Mouse (Mus musculus) limb, embryonic 14.5 days (tissue): ENCODE measurements at regions not wholly inside any gene's neighbourhood (a gene's known extent, or its start where the extent isn't known, plus 50 kb on each side); places are given as distances from the start of the nearest gene placed in this dataset.
"Not testable (repeated sequence)": the region's sequence is repeated elsewhere in the genome, so short reads cannot be mapped to it uniquely, and the experiment has no call there.

Experiments
- ATAC-seq: fragments of 200-750 bp; cut with Nextera tagmentation; 2 replicates; pipeline ENCODE4 v1.8.0; 2017; ENCODE audit warnings: low read depth, moderate number of reproducible peaks, moderate TSS enrichment; ENCODE audit not compliant: low FRiP score
- DNase-seq: peaks from one replicate; pipeline ENCODE4 v3.0.0-alpha.2; 2015; ENCODE audit warnings: low spot score
- H3K27ac ChIP-seq: fragments of 300-500 bp; sonication (generic); replicated peaks from 2 replicates; pipeline ENCODE4 v1.5.1; 2014; ENCODE audit warnings: low read depth, mild to moderate bottlenecking, low read length, moderate library complexity, mixed read lengths
- H3K27me3 ChIP-seq: fragments of 300-500 bp; sonication (generic); 2 replicates; pipeline ENCODE4 v1.6.1; 2014; ENCODE audit warnings: low read length, mixed read lengths; ENCODE audit not compliant: control insufficient read depth, insufficient read depth
- H3K36me3 ChIP-seq: fragments of 300-500 bp; sonication (generic); 2 replicates; pipeline ENCODE4 v1.6.1; 2014; ENCODE audit warnings: mild to moderate bottlenecking, low read length, moderate library complexity, mixed read lengths; ENCODE audit not compliant: control insufficient read depth, insufficient read depth
- H3K4me1 ChIP-seq: fragments of 300-500 bp; sonication (generic); 2 replicates; pipeline ENCODE4 v1.6.1; 2014; ENCODE audit warnings: antibody characterized with exemption, low read length, mixed read lengths; ENCODE audit not compliant: control insufficient read depth, insufficient read depth
- H3K4me2 ChIP-seq: fragments of 300-500 bp; sonication (generic); replicated peaks from 2 replicates; pipeline ENCODE4 v1.6.1; 2014; ENCODE audit warnings: low read depth, mild to moderate bottlenecking, low read length, moderate library complexity; ENCODE audit not compliant: severe bottlenecking
- H3K4me3 ChIP-seq: fragments of 300-500 bp; sonication (generic); replicated peaks from 2 replicates; pipeline ENCODE4 v1.5.1; 2014; ENCODE audit warnings: low read length
- H3K9ac ChIP-seq: fragments of 300-500 bp; sonication (generic); 2 replicates; pipeline ENCODE4 v1.6.1; 2014; ENCODE audit warnings: mild to moderate bottlenecking, low read depth, low read length, moderate library complexity; ENCODE audit not compliant: severe bottlenecking
- H3K9me3 ChIP-seq: fragments of 300-500 bp; sonication (generic); 2 replicates; pipeline ENCODE4 v1.6.1; 2016; ENCODE audit warnings: low read length; ENCODE audit not compliant: control insufficient read depth
- POLR2A ChIP-seq: fragments of 200-500 bp; IDR thresholded peaks from 2 replicates; pipeline ENCODE4 v1.8.0; 2012; ENCODE audit warnings: inconsistent platforms, mild to moderate bottlenecking, moderate library complexity, borderline replicate concordance; ENCODE audit not compliant: insufficient read depth, insufficient read length; ENCODE audit errors: extremely low read depth
- WGBS: fragments of 180-500 bp; shearing (Covaris S2); extraction: QIAGEN DNeasy Blood & Tissue Kit; methylation state at CpG from one replicate; pipeline ENCODE4 v1.1.7; 2014; 5-methylcytosine and 5-hydroxymethylcytosine counted together

GRCm38 (mm10) chr16:49521685-49522084 is 177.3 kb upstream of the Ift57 start:
- H3K4me2 ChIP-seq: no peak overlapping the region
- H3K9me3 ChIP-seq: no peaks in the 10 kb centered on the region
- H3K4me3 ChIP-seq: no peak overlapping the region
- H3K27ac ChIP-seq: no peak overlapping the region
- H3K9ac ChIP-seq: no peak overlapping the region
- TF ChIP-seq POLR2A: no peak
- no peaks in the 10 kb centered on the region for H3K36me3 ChIP-seq
- 69% methylated on average over 2 of the region's 2 CpGs for WGBS
- no peak for DNase-seq
- no peak for ATAC-seq
- no peaks in the 10 kb centered on the region for H3K4me1 ChIP-seq
- H3K27me3 ChIP-seq: no peaks in the 10 kb centered on the region

GRCm38 (mm10) chr16:49522576-49522975 is 176.5 kb upstream of the Ift57 start:
- DNase-seq (no peak), ATAC-seq (no peak)
- H3K9me3 ChIP-seq: no peaks in the 10 kb centered on the region
- 44% methylated on average over 5 of the region's 5 CpGs for WGBS
- H3K27me3 ChIP-seq: no peaks in the 10 kb centered on the region
- H3K36me3 ChIP-seq: no peaks in the 10 kb centered on the region
- no peak overlapping the region for H3K27ac ChIP-seq
- no peak overlapping the region for H3K9ac ChIP-seq
- no peak overlapping the region for H3K4me2 ChIP-seq
- H3K4me1 ChIP-seq: no peaks in the 10 kb centered on the region
- no peak overlapping the region for H3K4me3 ChIP-seq
- no peak for TF ChIP-seq POLR2A

- not testable (repeated sequence) for H3K4me2 ChIP-seq, H3K27me3 ChIP-seq, H3K4me1 ChIP-seq, H3K4me3 ChIP-seq, H3K36me3 ChIP-seq, H3K9me3 ChIP-seq, ATAC-seq, H3K9ac ChIP-seq, H3K27ac ChIP-seq, DNase-seq
- WGBS: 90% methylated on average over 2 of the region's 2 CpGs
Observed at GRCm38 (mm10) chr16:49528618-49529017, 170.4 kb upstream of the Ift57 start.

- no peak for TF ChIP-seq POLR2A
- H3K36me3 ChIP-seq: no peaks in the 10 kb centered on the region
- H3K9ac ChIP-seq: no peak overlapping the region
- WGBS: 64% methylated on average over 2 of the region's 2 CpGs
- no peak overlapping the region for H3K4me3 ChIP-seq
- DNase-seq: peak; percentile 52
- H3K27ac ChIP-seq: no peak overlapping the region
- ATAC-seq: no peak
- peaks cover 3% of the 10 kb centered on the region; the same call in 1 of the 2 replicates for H3K4me1 ChIP-seq
- H3K9me3 ChIP-seq: no peaks in the 10 kb centered on the region
- no peak overlapping the region for H3K4me2 ChIP-seq
- H3K27me3 ChIP-seq: no peaks in the 10 kb centered on the region
Observed at GRCm38 (mm10) chr16:49529060-49529459, 170.0 kb upstream of the Ift57 start.

- ATAC-seq (no peak), DNase-seq (no peak)
- no peaks in the 10 kb centered on the region for H3K36me3 ChIP-seq
- H3K4me2 ChIP-seq: no peak overlapping the region
- no peak overlapping the region for H3K4me3 ChIP-seq
- H3K4me1 ChIP-seq: peaks cover 3% of the 10 kb centered on the region; the same call in 1 of the 2 replicates
- no peaks in the 10 kb centered on the region for H3K27me3 ChIP-seq
- H3K9me3 ChIP-seq: no peaks in the 10 kb centered on the region
- H3K9ac ChIP-seq: no peak overlapping the region
- TF ChIP-seq POLR2A: no peak
- no peak overlapping the region for H3K27ac ChIP-seq
- 88% methylated on average over 5 of the region's 5 CpGs for WGBS
Observed at GRCm38 (mm10) chr16:49530051-49530450, 169.0 kb upstream of the Ift57 start.

GRCm38 (mm10) chr16:49532071-49532686 is 166.9 kb upstream of the Ift57 start:
- DNase-seq: no peak
- Histone ChIP-seq H3K9ac (no peak overlapping the region), H3K4me3 (no peak overlapping the region), H3K9me3 (no peaks in the 10 kb centered on the region), H3K27ac (no peak overlapping the region), H3K4me2 (no peak overlapping the region), H3K27me3 (no peaks in the 10 kb centered on the region), H3K36me3 (no peaks in the 10 kb centered on the region), H3K4me1 (peaks cover 3% of the 10 kb centered on the region; the same call in 1 of the 2 replicates)
- WGBS: 89% methylated on average over 7 of the region's 7 CpGs
- TF ChIP-seq POLR2A: no peak
- ATAC-seq: no peak
